Mouse (Mus musculus) gastrocnemius, postnatal 25 days (tissue): ENCODE measurements at regions not wholly inside any gene's neighbourhood (a gene's known extent, or its start where the extent isn't known, plus 50 kb on each side); places are given as distances from the start of the nearest gene placed in this dataset.
A peak's percentile ranks its signal among the peaks of the same experiment; 100 is the strongest.

Experiments used
- DNase-seq: peaks from one replicate; pipeline ENCODE4 v3.0.0; 2022

GRCm38 (mm10) chr3:35102715-35103591 lies 452.7 kb downstream of the Sox2 start:
- no peak for DNase-seq

DNA sequence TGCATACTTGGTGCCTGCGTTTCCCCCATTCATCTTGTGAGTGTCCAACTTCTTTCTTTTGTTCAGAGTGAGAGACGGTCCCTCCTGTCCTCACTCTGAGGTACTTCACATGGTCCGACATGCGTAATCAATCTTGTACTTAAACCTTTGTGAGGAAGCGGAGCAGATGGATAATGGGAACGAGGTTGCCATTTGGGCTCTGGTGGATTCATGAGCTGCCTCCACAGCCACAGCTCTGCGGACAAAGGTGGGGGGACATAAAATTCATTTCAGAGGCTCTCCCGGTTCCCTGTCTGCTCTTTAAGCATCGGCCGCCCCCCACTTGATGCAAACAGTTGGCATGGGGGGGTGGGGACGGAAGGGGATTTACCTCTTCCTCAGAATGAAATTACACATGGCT lies 454.7 kb downstream of the Sox2 start:
- no peak for DNase-seq

- no peak for DNase-seq
These were observed 455.9 kb downstream of the Sox2 start for GRCm38 (mm10) chr3:35106097-35106496.

DNA sequence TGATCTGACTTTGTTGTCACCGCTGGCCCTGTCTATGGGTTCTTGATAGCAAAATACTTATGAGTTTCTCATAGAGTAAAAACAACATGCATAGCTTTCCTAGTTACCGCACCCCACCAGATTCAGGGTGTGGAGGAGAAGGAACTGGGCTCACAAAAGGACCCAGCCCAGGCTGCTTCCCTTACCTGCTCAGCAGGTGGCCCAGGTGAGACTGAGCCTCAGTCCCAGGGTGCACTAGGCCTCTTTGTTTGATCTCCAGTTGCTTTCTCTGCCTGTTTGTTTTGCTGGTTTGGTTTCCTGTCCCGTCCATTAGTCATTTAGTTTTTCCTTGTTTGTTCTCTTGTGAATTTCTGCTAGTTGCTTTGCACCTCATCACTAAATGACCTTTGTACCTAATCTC lies 483.3 kb downstream of the Sox2 start:
- no peak for DNase-seq

- no peak for DNase-seq
These were observed 491.5 kb downstream of the Sox2 start for GRCm38 (mm10) chr3:35141500-35142220.

DNA sequence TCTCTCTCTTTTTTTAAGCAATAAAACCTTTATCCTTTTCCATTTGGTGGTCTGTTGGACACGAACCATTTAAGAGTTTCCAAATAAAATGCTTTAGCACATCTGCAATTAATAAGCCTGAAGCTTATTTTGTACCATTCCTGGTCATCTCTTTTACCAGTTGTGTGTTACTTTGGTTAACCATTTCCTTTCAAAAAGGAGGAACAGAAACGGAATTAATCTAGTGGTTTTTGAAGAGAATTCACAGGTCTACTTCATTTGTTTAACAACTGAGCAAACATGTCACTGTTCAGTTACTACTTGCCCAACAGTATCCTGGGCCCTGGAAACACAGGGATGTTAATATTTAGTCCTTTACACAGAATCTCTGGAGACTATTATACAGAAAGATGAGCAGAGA lies 492.5 kb downstream of the Sox2 start:
- no peak for DNase-seq

- DNase-seq: no peak
These were observed 495.4 kb downstream of the Sox2 start for GRCm38 (mm10) chr3:35145569-35145968.

- DNase-seq: no peak
These were observed 496.5 kb downstream of the Sox2 start for GRCm38 (mm10) chr3:35146681-35147080.

DNA sequence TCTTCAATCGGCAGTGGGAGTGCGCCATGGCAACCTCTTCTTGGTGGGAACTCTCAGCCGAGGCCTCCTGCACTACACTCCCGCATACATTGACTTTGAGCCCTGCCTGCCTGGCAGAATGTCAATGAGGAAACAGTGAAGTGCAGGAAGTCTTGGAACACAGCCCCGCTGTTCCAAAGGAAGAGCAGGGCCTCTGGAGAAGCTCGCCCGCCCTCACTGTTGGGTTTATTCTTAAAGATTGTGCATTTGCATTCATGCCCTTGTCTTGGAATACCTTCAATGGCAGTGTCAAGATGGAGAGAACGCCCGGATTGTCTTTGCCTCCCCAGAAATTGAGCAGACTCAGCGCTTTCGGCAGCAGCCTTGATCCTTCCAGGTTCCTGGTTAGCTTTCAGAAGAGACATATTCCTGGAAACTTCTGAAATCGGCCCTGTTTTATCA lies 499.1 kb downstream of the Sox2 start:
- no peak for DNase-seq

DNA sequence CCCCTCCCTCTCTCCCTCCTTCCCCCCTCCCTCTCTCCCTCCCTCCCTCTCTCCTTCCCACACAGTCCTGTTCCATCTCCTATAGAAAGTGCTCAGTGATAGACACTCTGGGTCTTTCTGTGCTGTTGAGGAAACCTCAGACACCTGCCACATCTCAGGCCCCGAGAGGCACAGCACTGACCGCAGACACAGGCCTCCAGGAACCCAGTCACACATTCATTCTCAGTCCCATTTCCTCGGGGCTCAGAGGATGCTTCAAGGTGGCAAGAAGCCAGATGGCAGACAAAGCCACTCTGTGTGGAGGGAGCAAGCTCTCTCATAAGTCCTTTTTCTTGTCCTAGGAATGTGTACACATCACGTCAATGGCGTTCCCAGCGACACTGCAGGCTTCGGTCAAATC lies 502.0 kb downstream of the Sox2 start:
- DNase-seq: no peak

DNA sequence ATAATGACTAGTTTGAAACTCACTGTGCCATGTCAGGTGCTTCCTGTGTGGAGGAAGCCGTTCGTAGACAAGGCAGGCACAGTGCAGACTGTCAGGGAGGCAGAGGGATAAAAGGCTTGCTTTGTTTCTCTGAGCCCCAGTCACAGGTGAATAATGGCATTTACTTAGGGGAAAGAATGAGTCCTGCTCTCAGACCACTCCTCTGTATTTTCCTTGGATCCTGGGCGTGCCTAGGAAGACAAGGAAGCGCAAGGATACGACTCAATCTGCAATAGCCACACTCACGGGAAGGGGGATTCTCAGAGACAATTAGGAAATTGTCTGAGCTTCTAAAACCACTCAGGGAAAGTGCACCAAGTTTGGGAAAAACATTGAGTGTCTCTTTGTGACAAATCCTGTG lies 504.1 kb downstream of the Sox2 start:
- no peak for DNase-seq

GRCm38 (mm10) chr3:35168676-35169075 lies 518.5 kb downstream of the Sox2 start:
- DNase-seq: no peak

DNA sequence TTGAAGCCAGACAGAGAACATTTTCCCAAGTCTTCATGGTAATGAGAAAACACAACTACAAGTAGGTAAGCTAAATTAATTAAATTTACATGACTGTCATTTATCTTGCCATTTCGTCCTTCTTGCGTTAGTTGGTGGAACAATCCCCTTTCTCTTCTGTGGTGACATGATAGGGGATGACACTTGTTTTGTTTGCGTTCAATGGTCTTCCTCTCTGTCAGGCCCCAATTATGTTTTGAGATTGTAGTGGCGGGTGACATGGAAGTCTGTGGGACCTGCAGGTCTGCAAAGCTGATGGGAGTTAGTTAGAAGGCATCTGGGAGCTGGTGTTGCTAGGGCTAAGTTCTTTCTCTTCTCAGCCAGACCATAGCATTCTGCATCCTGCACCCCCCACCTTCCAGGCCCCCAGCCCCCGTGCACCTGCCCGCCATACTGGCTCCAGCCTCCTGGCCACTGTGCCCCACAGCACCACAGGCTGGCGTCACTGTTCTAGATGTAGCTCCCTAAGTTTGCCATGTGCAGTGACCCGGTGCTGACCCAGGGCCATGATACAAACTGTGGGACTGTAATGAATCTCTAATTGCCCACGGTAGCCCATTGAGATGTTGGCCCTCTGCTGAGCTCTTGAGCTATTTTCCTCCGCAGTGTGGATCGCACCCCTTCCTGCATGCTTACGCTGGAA lies 528.7 kb downstream of the Sox2 start:
- DNase-seq: no peak

DNA sequence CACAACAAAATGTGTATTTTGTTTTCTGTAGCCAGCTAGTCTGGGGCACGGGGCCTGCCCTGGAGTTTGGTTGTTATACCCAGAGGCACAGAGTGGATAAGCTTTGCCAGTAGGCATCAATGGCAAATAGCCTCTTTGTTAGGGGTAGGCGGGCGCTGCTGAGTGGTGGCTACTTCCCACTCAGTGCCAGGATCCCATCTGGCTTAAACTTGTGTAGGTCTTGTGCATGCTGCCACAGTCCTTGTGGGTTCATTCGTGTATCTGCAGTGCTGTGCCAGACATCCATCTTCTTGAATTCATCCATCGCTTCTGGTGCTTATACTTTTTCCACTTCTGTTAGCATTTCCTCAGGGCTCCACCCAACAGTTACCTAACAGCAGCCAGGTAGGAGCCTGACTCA lies 545.4 kb upstream of the Atp11b start:
- DNase-seq: no peak

DNA sequence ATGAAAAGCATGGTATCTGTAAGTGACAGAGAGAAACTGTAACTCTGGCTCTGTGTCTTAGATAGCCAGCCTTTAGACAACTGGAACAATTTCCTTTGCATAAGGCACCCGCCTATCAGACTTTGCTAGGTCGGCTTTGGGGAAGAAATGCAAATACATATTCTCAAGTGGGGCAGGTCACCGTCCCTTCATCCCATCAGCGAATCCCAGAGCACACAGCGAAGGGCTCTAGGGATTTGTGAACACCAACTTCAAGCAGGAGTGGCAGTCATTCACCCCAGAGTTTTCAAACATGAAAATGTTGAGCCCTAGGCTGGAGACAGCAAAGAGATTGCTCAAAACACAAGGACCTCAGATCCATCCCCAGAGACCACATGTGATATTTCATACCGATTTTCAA lies 534.5 kb upstream of the Atp11b start:
- DNase-seq: no peak

DNA sequence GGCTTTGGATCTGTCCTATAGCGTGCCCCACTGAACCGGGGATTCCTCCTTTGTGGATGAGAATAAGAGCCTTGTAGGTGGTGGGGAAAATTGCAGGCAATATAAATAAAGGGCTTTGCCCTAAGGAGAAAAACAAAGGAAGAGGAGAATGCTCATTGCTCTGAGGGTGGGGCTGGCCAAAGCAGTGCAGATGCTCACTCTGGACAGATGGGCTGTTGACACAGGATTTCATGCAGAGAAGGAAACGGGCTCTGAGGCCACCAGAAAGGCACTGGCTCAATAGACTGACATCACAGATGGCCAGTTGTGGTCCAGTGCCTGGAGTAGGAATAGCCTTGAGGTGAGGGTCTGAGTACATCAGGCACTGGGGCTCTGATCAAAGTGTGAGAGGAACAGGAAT lies 532.7 kb upstream of the Atp11b start:
- no peak for DNase-seq

GRCm38 (mm10) chr3:35222251-35222650 lies 531.7 kb upstream of the Atp11b start:
- DNase-seq: no peak

GRCm38 (mm10) chr3:35225051-35225701 lies 528.7 kb upstream of the Atp11b start:
- peak; percentile 7 for DNase-seq

DNA sequence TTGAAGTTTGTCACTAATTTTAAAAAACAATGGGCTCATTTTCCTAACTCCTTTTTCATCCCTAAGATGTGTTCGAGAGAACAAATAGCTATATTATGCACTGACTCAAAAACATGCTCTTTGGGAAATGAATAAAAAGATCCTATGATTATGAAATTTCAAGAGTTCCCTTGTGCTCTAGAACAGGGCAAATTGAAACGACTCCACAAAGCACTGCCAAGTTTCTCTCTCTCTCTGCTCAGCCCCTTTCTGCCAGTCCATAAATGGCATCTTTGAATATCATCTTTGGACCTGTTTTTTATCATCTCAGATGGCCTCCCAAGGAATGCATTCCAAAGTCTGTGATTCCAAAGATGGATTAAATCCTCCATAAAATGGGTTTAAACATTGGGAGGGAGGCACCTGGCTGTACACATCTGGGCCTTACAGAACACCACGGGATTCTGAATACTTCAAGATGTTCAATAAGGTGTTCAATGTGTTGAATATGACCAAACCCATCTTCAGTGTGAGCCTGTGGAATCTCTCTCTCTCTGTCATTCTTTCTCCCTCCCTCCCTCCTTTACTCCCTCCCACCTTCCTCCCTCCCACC lies 528.0 kb upstream of the Atp11b start:
- no peak for DNase-seq

DNA sequence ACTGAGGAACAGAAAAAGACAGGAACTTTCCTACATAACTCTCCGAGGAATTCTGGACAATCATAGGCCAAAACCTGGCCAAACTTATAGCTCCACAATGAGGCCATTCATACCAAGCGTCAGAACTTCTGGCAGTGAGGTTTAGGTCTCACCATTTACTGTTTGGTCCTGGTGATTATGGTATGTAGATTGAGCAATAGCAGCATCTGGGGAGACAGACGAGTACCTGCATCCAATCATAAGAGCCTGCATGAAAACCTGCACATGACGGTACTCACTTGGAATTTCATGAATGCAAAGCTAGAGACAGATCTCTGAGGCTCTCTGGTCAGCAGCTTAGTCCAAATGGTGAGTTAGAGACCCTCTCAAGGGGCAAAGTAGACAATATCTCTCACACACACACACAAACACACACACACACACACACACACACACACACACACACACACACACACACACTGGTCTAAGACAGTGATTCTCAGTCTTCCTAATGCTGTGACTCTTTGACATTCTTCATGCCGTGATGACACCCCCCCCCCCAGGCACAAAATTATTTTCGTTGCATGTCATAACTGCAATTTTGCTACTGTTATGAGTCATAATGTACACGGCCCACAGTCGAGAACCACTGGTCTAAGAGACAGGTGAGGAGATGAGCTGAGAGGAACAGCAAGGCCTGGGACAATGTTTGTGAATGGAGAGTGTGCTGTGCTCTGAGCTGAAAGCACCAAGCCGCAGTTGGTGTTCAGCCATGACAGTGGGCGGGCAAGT lies 522.6 kb upstream of the Atp11b start:
- no peak for DNase-seq

DNA sequence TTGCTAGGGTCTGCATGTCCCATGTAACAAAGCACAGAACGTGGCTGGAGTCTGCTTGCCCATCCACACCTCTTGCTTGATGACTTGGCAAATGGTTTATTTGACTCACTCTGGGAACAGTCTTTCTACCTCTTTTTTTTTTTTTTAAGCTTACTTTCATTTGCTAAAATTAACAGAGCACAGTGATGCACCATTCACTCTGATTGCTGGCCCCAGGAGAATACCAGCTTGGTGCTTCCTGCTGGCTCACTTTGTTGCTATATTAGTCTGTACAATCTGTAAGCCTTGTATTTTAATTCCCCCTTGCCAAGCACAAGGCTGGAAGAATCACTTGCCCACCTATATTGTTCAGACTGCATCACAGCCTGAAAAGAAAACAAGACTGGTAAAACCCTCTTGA lies 521.4 kb upstream of the Atp11b start:
- no peak for DNase-seq
